Mouse (Mus musculus): Measurements from ENCODE around the gene Erp27. TPM values are rescaled to one million over a fixed set of nuclear protein-coding genes. Genes with fewer than 3 reads are reported as not detected.

Erp27 gene
- polyA plus RNA-seq, 1 experiment = not detected

DNA sequence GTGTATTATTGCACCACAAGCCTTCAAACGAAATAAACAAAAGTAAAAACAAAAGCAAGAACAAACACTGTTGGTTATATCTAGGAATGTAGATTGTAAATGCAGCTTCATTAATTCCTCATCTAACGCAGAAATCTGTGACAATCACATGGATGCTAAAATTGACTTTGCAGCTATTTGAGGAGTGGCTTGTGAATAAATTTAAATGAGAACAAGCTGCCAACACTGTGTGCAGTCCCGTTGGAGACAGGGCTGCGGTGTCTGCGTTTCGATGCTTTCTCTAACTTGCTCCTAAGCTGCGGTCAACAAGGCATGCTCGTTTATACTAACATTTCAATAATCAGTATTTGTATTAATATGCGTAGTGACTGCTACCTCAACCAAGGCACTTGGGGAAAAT lies 20.3 kb upstream of the Erp27 start:
- TF ChIP-seq GATA1 (IDR thresholded peaks at IDR 0.05; ENCODE audit: low read length) = no peak

DNA sequence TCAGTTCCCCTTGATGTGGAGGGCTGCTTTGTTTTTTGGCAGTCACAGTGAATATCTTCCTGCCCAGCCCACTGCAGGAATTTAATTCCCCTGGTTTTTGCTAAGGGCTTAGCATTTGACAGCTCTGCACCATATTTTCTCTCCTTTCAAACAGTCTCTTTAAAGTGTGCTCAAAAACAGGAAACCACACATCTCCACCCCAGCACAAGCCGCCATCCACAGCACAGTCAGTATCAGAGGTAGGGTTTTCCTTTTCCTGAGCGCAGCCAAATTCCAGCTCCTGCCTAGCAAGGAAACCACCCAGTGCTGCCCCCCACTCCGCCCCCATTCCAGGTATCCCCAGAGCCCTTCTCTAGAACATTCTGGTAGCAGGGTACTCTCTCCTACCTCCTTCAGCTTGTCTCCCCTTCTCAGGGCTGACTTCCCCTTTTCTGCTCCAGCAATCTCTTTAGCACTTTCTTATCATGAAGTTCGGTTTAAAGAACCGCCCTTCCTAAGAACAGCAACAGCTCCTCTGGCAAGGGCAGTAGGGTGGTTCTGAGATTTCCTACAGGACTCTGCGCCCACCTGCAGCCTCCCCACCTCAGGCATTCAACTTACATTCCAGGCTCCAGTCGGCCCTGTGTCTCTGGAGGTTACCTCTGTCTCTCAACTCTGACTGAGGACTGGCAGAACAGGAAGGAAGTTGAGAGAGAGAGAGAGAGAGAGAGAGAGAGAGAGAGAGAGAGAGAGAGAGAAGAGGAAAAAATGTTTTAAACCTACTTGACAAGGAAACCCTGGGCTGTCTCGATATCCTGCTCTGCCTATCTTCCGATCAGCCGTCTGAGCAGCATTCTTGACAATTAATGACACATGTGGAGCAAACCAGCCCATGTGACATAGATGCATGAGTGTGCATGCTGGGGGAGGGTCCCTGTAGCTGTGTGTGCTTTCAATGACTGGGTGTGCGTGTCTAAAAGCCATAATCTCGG lies 19.4 kb upstream of the Erp27 start, which contains the start of gene Arhgdib:
TSS of gene Arhgdib (minus strand) at position 849 of the 971 bp plus-strand sequence.
- peak; percentile 5 for TF ChIP-seq GATA1 (IDR thresholded peaks at IDR 0.05; ENCODE audit: low read length)

DNA sequence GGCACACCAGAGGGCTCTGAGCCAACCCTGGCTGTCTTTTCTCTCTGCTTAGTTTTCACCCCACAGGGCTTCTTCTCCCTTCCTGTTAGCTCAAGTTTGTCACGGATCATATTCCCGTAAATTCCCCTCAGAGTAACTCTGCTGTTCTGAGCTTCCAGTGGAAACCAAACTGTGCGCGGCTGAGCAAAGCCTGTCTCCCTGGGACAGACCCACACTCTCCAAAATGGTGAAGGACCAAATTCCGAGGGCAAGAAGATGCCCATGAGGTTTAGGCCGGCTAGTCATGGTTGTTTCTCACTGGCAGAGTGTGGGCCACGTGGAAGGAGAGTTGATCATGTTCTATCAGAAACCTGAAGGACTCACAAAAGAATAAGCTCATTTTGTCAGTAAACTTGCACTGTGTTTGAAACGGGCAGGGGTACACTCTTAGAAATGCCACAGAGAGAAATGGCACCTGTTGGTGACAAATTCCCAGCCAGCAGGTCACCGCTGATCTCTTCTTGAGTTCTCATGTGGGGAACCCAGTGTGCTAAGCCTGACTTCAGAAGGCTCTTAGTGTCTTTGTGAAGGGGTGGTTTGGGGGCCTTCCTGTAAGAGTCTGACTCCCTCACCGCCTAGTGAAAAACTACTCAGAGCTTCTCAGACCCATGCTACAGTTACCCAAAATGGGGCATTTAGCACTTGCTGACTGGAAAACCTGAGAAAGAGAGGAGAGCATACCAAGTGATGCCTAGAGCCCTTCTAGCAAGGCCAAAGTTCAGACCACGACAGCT lies 18.4 kb upstream of the Erp27 start:
- TF ChIP-seq GATA1 (IDR thresholded peaks at IDR 0.05; ENCODE audit: low read length) = no peak

DNA sequence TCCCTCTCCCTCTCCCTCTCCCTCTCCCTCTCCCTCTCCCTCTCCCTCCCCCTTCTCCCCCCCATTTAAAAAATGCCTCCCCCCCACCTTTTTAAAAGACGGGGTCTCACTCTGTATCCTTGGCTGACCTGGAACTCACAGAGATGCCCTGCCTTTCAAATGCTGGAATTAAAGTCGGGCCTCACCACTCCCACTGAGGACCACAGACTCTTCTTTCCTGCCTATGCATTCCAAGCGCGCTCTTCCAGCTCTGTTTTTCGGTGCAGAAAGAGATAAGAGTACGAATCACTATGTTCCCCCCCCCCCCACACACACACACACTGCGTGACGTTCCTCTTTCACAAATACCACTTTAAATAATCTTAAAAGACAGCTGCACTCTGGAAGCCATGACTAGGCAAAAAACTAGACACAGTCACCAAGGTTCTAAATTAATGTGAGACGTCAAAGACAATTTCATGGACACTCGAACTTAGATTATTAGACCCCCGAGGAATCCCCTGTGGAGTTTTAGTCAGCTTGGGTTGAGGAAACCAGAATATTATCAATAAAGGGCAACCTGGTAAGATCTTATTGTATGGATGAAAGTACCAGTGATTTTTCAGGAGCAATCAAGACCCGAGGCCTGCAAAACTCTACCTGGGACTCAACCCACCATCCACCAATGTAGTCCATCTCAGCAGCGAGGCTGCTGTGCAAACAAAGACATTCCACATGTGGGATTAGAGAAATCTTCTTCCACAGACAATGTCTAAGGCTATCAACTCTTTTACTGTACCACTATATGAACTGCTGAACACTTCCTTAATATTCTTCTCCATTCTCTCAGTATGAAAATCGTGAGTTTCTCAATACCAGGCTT lies 17.6 kb upstream of the Erp27 start:
- TF ChIP-seq GATA1 (IDR thresholded peaks at IDR 0.05; ENCODE audit: low read length) = no peak

DNA sequence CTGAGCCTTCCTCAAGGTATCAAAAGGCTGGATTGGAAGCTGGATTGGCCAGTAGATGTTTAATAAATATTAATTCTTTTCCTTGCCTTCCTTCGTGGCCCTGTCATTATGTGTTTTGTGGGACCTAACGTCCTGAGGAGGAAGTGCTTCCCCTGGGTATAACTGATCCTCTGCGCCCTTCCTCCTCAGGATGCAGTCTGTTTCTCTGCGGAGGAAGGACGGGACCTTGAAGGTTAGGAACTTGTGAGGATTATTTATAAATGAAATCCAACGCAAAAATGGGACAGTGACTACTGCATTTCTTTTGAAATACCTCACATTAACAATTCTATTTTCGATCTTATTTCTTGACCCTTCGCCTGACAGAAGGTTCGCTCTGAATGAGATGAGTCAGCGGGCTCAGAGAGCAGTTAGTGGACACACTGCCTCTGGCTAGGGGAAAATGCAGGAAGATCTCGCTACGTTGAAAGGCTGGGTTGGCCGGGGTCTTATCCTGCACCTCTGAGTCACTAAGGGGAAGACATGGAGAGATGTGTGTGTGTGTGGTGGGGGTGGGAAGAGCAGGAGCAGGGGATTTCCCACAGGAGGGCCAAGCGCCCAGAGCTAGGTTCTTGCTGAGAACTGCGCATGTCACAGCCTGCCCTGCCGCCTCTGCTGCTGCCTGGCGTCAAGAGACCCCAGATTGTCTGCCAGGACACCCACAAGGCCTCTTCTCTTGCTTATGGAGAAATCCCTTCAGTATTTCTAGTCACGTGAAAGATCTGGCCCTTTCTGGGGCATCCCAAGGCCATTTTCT lies 16.5 kb upstream of the Erp27 start:
- no peak for TF ChIP-seq GATA1 (IDR thresholded peaks at IDR 0.05; ENCODE audit: low read length)

DNA sequence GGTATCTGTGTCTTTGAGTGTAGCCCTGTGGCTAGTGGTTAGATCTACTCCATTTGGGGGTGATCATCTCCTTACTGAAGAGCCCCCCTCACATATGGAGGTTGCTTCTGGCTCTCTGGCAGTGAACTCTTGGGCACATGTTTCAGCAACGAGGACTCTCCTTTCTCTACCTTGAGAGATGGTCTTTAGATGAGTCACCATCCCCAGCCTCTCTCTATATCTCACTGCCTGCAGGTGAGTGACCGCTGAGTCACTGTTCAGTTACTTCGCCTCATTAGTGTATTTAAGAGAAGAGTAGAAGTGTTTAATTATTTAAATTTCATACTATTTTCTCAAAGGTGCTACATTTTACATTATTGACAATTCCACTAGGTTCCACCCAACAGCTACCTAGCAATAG lies 15.1 kb upstream of the Erp27 start:
- no peak for TF ChIP-seq GATA1 (IDR thresholded peaks at IDR 0.05; ENCODE audit: low read length)

DNA sequence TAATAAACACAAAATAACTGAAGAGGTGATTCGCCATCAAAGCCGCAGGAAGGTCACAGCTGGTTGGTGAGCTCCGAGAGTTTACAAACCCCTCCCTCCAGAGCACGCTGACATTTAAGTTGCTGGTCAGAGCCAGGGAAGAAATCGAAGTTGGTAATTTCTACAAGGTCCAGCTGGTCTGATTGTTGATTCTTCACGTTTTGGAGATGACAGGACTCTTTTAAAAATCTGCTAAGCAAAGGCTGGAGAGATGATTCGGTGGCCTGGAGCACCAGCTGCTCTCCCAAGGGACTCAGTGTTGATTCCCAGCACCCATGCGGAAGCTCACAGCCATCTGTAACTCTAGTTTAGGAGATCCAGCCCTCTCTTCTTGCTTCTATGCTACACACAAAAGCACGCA lies 14.4 kb upstream of the Erp27 start:
- TF ChIP-seq GATA1 (IDR thresholded peaks at IDR 0.05; ENCODE audit: low read length) = no peak

DNA sequence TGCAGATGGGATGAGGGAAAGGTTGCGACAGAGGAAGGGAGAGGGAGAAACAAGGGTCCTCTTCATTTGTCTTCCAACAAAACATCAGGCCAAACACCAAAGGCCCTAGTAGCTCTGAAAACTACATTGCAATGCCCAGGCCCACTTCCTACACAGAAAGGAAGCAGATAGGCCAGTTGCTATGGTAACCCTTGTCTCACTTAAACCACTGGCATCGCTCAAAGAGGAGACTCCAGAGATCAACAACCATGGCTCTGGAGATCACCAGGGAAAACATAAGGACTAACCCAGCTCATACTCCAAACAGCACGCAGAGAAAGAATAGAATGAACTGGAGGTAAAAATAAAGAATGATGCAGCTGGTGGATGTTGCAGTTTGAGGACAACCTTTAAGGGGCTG lies 13.3 kb upstream of the Erp27 start:
- no peak for TF ChIP-seq GATA1 (IDR thresholded peaks at IDR 0.05; ENCODE audit: low read length)

DNA sequence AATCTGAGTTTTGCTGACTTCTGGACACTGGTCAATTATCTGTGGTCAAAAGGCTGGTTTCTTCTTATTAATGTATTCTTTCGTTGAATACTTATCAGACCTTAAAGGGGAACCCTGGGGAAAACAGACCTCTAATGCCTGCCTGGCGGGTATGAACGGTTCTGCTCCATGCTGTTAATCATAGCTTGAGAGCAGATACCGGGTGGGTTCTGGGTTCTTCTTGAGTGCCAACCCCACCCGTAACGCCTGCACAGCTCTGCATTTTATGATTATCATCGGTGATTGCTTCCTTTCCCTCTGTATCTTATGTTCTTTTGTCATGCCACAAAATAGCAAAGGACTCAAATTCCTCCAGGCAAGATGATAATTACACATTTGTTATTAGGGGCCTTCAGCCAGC lies 12.1 kb upstream of the Erp27 start:
- peak; percentile 7 for TF ChIP-seq GATA1 (IDR thresholded peaks at IDR 0.05; ENCODE audit: low read length)

DNA sequence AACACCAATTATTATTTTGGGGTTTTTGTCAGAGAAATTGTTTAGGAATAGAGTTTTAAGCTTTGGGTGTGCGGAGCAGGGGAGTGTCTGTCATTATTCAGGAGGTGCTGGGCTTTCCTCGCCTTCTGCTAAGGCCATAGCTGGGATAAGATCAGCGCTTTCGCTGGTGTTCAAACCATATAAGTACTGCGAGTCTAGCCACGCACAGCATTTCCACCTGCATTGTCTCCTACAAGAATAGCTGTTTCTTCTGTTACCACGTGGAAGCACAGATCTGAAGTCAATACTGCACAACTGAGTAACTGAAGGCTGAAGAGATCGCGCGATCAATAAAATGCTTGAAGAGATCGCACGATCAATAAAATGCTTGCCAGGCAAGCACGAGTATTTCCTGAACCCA lies 9.3 kb upstream of the Erp27 start:
- TF ChIP-seq GATA1 (IDR thresholded peaks at IDR 0.05; ENCODE audit: low read length) = no peak

DNA sequence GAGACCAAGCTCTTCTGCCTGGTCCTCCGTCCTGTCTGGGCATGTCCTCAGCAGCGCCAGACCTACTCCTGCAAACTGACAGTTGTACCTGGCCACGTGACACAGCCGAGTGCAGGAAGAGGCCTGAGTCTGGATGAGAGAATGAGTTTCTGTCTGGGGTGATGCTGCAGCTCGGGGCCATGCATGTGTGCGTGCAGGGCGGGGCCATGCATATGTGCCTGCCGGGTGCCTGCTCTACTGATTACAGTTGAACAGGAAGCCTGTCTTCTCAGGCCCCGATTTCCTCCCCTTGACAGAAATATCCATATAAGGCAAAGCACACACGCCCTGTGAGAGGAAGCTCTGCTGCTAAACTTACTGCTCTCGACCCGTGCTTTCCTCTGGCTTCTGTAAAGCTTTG lies 8.7 kb upstream of the Erp27 start:
- peak; percentile 56 for TF ChIP-seq GATA1 (IDR thresholded peaks at IDR 0.05; ENCODE audit: low read length)

DNA sequence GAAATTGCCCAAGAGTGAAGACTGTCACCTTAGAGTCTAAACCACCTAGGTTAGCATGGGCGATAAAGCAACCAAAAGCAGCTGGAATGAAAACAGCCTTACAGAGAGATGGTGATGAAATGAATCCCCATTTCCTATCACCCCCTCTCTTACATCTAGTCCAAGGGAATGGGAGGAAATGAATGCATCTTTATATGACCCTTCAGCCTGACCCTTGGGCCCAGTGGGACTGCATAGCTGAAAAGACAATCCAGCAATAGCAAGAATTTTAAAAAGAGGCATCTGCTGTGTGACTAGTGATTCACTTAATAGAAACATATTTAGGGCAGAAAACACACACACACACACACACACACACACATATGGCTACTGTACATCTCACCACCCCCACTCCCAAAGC lies 5.6 kb upstream of the Erp27 start:
- no peak for TF ChIP-seq GATA1 (IDR thresholded peaks at IDR 0.05; ENCODE audit: low read length)

DNA sequence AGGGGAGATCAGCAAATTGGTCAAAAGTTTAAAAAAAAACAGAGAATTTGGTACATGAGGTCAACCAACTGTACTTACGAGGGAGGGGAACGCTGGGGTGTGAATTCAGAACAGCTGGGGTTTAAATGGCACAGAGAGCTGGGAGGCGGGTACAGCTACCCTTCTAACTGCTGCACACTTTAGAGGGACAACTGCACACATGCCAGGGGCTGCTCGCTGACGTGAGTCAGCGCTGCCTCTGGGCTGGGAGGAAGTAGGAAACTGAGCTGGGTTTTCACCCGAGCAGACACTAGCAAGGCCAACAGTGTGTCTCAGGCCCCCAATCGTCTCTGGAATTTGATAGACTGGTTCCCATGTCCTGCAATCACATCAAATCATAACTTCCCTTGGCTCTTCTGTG lies 3.1 kb upstream of the Erp27 start:
- TF ChIP-seq GATA1 (IDR thresholded peaks at IDR 0.05; ENCODE audit: low read length) = no peak

DNA sequence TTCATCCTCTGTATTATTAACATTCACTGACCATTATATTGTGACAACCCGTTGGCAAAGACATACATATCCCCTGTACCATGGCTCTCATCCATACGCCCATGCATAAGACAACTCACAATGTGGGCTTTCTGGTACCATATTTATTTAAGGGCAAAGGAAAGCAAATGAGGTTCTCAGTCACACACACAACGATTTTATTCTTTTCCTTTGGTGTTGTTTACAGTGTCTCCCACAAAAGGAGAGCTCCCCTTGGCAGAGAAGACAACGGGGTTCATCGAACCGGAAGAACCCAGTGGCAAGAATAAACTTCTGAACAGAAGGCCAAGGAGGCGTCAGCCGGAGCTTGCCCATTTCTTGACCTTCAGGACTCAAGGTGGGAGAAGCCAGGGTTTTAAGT lies 1.6 kb upstream of the Erp27 start, which contains the start of gene Pde6h:
TSS of gene Pde6h (plus strand) at position 301 of the 400 bp plus-strand sequence.
- no peak for TF ChIP-seq GATA1 (IDR thresholded peaks at IDR 0.05; ENCODE audit: low read length)

DNA sequence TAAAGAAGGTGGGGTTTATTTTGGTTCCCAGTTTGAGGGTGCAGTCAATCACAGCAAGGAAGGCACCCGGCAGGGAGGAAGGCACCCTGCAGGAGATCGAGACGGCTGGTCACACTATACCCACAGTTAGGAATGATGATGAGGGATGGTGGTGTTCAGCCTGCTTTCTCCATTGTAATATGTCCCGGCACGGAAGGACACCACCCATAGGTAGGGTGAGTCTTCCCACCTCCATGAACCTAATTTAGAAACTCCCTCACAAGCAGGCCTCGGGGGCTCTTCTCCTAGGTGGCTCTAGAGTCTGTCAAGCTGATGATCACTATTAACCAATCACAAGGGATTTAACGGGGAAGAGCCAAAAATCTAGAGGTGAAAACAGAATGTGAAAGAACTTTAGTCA lies 891 bp upstream of the Erp27 start:
- no peak for TF ChIP-seq GATA1 (IDR thresholded peaks at IDR 0.05; ENCODE audit: low read length)
